Mouse (Mus musculus) induced T-regulatory cell, adult 2 months (primary cell): ENCODE measurements at regions not wholly inside any gene's neighbourhood (a gene's known extent, or its start where the extent isn't known, plus 50 kb on each side); places are given as distances from the start of the nearest gene placed in this dataset.

ENCODE experiments used
- DNase-seq: peaks from one replicate; pipeline ENCODE4 v3.0.0-alpha.2; 2012; ENCODE audit warnings: low read depth

GRCm38 (mm10) chr16:30735969-30736368 lies 136.4 kb downstream of the Fam43a start:
- no peak for DNase-seq

GRCm38 (mm10) chr16:30736662-30737326 lies 137.3 kb downstream of the Fam43a start:
- no peak for DNase-seq

DNA sequence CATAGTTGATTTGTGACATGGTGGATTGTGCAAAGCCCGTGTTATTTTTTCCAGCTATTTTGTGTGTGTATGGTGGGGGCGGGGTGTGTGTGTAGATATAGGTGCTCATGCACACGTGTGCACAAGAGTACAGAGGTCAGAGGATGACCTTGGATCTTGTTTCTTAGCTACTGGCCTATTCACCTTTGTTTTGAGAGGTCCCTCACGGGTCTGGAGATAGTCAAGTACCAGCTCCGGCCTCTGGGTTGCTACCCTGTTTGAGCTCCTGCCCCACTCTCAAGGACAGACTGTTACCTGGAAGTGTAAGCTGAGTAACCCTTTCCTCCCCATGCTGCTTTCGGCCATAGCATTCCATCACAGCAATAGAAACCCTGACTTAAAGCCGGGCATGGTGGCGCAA lies 138.0 kb downstream of the Fam43a start:
- no peak for DNase-seq

GRCm38 (mm10) chr16:30739651-30740050 lies 140.1 kb downstream of the Fam43a start:
- no peak for DNase-seq

- no peak for DNase-seq
These were observed 141.7 kb downstream of the Fam43a start for GRCm38 (mm10) chr16:30741192-30741591.

DNA sequence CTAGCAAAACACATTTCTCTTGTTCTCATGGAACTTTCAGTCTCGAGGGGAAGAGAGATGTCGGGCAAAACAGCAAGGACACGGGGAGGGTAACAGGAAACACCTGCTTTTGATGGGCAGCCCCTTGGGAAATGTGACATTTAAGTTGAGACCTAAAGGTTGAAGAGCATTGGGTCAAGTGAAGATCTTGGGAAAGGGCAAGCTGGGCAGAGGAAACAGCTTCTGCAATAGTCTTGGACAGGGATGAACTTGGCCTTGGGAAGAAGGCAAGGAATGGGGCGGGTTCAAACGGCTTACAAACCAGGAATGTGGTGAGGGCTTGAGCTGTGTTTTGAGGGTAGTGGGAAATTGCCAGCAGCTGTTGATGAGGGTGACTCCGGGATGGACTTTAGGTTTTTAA lies 143.0 kb downstream of the Fam43a start:
- no peak for DNase-seq

DNA sequence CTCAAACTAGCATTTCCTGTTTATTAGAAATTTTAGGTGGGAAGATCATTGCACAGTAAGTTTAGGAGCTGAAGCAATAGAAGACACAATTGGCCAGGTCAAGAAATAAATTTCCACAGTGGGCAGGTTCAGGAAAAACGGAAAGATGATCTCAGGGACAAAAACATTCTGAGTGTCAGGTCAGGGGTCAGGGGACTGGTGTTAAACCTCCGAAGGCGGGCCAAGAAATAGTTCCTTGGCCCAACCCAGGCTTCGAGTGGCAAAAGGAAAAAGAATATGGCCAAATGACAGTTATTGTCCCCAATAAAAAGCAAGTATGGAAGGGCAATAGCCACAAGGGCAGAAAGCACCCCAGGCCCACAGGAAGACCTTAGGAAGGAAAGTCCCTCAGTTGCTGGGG lies 144.0 kb downstream of the Fam43a start:
- no peak for DNase-seq

GRCm38 (mm10) chr16:30744237-30744636 lies 144.7 kb downstream of the Fam43a start:
- no peak for DNase-seq

DNA sequence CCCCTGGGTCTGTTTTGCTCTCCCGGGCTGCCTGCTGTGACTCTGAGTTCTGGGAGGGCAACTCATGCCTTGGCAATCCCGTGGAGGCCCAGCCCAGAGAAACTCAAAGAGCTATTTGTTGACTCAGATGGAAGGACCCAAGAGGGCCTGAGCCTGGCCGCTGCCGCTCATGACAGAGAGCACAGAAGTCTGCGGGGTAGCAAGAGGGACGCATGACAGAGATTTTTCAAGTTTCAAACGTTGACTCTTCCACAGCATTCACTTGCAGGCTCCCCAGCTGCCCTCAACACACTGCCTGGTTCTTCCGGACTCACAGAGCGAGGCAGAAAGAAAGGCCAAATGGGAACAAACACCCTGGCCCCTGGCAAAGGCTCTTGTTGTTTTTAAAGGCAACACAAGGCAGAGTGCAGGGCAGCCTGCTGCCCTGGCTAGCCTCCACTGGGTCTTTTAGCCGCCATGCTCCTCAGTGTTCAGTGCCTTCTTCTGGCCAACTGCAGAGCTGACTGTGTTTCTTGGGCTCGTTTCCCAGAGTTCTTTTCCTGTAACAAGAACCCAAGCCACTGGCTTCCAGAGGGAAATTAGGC lies 146.2 kb downstream of the Fam43a start:
- no peak for DNase-seq

DNA sequence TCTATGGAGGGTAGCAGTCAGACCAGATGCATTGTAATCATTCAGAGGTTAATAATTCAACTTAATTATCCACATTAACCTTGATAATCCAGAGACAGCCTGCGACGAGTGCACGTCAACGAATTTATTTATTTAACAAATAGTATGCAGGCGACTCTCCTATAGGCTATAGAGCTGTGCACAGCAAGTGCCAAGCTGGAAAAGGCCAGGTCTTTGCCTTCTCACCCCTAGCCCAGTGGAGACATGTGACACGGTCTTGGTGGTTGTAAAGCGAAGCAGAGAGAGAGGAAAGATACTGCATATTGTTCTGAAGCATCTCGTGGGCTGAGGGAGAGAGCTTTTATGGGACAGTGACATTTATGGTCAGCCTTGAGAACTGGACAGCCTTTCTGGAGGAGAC lies 146.7 kb downstream of the Fam43a start:
- no peak for DNase-seq

DNA sequence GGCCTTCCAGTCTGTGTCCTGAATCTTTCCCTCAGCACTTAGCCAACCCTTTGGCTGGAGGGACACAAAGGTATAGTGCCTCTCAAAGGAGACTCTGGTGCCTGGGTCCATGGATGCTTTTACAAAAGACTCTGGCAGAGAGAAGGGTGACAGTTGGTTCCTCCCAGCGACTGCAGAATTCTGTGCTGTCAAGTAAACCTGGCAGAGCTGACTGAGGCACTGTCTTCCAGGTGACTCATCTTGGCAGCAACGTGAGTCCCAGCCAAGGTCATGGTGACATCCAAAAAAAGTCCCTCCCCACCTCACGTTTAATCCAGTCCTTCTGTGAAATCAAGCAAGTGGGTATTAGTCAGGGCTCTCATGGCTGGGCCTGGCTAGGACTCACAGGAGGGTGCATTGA lies 150.3 kb downstream of the Fam43a start:
- DNase-seq = no peak

DNA sequence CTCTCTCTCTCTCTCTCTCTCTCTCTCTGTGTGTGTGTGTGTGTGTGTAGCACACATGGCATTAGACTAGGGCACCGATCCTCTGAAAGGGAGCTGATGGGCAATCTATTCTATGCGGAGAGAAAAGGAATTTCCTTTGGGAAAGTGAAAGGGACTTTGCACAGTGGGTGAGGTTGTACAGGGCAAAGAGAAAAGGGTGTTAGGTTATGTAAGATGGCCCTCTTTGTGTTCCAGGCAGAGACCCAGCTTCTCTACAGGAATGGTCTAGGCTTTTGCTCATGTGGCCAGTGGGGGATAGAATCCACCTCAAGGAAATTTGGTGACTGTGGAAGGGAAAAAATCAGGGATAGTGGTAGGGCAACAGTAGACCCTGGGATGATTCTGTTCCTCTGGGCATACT lies 156.2 kb downstream of the Fam43a start:
- no peak for DNase-seq

- no peak for DNase-seq
These were observed 157.2 kb downstream of the Fam43a start for GRCm38 (mm10) chr16:30756678-30757077.

DNA sequence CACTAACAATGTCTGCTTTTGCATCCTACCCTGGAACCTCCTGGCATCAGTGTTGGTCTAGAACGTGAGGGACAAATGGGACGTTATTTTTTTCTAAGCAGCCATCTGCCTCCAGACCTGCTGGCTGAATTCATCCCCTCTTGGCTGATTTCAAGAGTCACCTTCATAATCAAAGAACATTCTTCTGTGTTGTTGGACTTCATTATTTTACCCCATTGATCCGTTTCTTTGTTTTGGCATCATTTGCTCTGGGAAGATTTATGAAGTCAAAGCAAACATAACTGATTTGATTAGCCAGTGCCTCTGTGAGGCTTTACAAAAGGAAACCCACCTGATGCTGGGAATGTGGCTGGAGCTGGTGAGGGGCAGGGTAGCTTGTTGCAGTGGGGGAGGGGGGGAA lies 158.0 kb downstream of the Fam43a start:
- DNase-seq = no peak

GRCm38 (mm10) chr16:30758041-30758440 lies 158.5 kb downstream of the Fam43a start:
- DNase-seq = no peak

GRCm38 (mm10) chr16:30759503-30759902 lies 160.0 kb downstream of the Fam43a start:
- DNase-seq = no peak

GRCm38 (mm10) chr16:30761201-30761710 lies 161.7 kb downstream of the Fam43a start:
- DNase-seq = no peak

- no peak for DNase-seq
These were observed 163.5 kb downstream of the Fam43a start for GRCm38 (mm10) chr16:30762898-30763595.

GRCm38 (mm10) chr16:30765591-30765990 lies 166.1 kb downstream of the Fam43a start:
- DNase-seq = no peak

DNA sequence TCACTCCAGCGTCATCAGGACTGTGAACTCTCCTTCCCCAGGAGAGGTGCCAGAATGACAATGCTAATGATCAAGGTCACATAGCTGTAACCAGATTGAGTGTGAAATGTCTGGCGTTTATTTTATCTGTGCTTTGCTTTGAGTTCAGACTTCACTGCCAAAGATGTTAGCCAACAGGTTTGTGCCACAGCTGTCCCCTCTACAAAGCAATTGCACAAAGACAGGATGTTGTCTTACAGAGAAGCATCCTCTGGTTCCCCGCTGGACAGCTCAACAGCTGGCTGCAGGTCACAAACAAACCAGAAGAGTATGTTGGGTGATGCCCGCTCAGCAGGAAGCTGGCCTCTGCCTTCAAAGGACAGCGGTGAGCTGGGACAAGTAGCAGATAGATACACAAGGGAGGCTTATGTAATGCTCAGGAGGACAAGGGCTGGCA lies 169.5 kb downstream of the Fam43a start:
- no peak for DNase-seq

- peak; percentile 63 for DNase-seq
These were observed 169.9 kb downstream of the Fam43a start for GRCm38 (mm10) chr16:30769467-30769866.

GRCm38 (mm10) chr16:30772802-30773201 lies 173.3 kb downstream of the Fam43a start:
- no peak for DNase-seq

DNA sequence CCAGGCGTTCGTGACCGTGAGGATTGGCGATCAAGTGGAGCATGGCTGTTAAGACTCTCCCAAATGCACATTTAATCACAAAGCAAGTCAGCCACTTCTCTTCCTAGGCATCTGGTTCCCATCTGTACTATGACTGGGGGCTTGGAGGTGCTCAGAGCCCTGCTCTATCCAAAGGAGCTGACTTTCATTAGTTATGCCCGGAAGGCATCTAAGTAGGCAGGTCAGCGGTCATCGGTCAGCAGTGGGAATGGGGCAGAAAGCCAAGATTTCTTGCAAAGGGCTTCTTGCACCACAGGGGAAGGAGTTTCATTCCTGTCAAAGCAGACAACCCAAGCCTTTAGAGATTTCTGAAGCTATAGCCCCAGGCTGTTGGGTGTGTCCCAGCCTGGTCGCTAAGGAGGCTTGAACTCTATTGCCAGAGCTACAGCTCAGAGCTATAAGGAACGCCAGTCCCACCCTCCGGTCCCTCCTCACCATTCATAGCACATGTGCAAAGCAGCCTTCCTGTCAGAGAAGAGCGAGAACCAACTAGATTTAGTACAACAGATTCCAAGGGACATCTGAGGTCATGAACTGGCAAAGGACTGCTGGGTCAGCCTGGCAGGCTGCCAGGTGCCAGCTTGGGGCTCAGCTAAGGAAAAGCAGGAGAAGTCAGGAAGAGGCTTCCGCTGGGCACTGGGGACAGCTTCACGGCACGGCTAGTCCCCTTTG lies 175.6 kb downstream of the Fam43a start:
- DNase-seq = no peak
